Mouse (Mus musculus): ENCODE measurements around the gene Rev1.
"Not testable (repeated sequence)": the region's sequence is repeated elsewhere in the genome, so short reads cannot be mapped to it uniquely, and the experiment has no call there.

Gene Rev1

GRCm38 (mm10) chr1:38067276-38067675 lies 62.3 kb downstream of the Rev1 start:
- no peak for DNase-seq (ENCODE audit: low read depth, low spot score)

DNA sequence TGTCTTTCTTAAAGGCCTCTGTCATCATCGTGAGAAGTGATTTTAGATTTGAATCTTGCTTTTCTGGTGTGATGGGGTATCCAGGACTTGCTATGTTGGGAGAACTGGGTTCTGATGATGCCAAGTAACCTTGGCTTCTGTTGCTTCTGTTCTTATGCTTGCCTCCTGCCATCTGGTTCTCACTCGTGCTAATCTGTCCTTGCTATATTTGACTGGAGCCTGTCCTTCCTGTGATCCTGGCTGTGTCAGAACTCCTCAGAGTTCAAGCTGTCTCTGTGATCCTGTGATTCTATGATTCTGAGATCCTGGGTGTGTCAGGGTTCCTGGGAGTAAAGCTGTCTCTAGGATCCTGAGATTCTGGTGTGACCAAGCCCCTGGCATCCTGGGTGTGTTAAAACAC lies 67.4 kb downstream of the Rev1 start:
- DNase-seq (ENCODE audit: low read depth, low spot score) = not testable (repeated sequence)

DNA sequence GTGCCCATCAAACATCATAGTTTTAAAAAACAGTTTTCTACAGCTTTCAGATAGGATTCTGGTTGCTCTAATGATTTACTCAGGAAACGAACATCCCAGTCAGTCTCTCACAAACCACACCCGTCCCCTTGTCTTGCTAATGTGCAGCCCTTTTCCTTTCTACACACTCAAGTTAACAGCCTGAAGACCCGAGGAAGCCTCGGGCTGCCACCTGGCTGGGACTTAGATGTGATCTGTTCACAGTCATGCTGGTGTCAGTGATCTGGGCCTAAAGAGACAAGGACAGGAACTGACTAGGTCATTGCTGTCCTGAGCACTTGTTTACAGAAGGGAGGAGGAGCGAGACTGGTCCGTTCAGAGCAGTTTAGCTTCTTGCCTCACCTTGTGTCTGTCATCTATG lies 71.2 kb downstream of the Rev1 start:
- no peak for DNase-seq (ENCODE audit: low read depth, low spot score)

GRCm38 (mm10) chr1:38055176-38055575 lies 74.4 kb downstream of the Rev1 start:
- no peak for DNase-seq (ENCODE audit: low read depth, low spot score)

GRCm38 (mm10) chr1:38049562-38049961 lies 80.0 kb downstream of the Rev1 start:
- no peak for DNase-seq (ENCODE audit: low read depth, low spot score)

DNA sequence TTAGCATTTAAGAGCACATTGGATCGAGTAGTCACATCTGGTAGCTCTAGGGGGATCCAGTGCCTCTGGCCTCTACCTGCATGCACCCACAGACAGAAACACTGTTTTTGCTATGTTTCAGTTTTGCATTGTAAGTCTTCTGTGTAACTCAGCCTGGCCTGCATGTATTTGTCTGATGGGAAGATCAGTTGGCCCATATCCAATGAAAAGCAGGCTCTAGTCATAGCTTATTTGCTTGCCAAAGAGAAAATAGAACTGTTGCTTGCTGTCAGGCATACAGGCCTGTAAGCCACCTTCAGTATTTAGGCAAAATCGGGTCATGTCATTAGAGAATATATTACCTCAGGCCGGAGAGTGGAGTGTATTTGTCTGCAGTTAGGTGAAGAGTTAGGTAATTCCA lies 81.5 kb downstream of the Rev1 start:
- DNase-seq (ENCODE audit: low read depth, low spot score) = no peak

- no peak for DNase-seq (ENCODE audit: low read depth, low spot score)
These were observed 90.7 kb downstream of the Rev1 start for GRCm38 (mm10) chr1:38038898-38039297.

- no peak for DNase-seq (ENCODE audit: low read depth, low spot score)
These were observed 92.2 kb downstream of the Rev1 start for GRCm38 (mm10) chr1:38037375-38037774.

GRCm38 (mm10) chr1:38035521-38035920 lies 94.1 kb downstream of the Rev1 start:
- no peak for DNase-seq (ENCODE audit: low read depth, low spot score)

- no peak for DNase-seq (ENCODE audit: low read depth, low spot score)
These were observed 98.2 kb downstream of the Rev1 start for GRCm38 (mm10) chr1:38031391-38031790.

DNA sequence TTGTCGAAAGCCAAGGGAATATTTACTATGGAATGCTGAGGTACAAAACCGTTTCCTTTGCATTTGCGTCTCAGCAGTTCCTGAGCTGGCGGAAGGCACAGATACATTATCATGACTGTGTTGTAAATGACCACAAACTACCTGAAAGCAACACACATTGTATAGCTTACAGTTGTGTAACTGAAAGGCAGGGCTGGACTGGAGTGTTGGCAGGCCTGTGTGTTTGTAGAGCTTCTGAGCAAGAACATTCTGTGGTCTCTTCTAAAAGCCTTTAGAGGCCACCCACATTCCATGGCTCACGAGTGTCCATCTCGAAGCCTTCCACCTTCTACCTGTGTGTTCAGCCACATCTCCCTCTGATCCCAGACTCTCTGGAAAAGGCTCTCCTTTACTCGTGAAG lies 102.3 kb downstream of the Rev1 start:
- no peak for DNase-seq (ENCODE audit: low read depth, low spot score)

DNA sequence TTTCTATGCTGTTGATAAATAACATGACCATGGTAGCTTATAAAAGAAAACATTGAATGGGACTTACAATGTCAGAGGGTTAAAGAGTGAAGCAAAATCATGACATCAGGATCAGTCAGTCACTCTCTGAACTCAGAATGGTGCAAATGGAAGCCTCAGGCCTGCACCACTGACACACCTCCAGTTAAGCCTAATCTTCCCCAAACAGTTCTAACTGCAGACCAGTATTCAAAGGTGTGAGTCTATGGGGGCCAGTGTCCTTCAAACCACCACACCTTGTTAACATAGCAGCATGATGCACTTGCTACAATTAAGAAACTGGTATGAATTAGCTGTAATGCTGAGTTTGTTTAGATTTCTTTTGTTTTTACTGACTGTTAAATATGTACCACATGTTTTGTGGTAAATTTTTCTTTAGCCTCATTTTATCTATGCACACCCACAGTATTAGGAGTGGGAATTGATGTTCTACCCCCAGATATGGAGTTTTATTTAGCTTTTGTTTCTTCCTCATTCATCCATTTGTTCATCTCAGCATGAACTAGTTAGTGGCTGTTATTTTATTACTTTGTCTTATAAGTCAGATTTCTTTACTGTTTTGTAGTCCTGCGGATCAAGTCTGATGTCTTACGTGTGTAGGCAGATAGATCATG lies 114.9 kb downstream of the Rev1 start:
- DNase-seq (ENCODE audit: low read depth, low spot score) = no peak

GRCm38 (mm10) chr1:38012509-38012908 lies 117.1 kb downstream of the Rev1 start:
- no peak for DNase-seq (ENCODE audit: low read depth, low spot score)

DNA sequence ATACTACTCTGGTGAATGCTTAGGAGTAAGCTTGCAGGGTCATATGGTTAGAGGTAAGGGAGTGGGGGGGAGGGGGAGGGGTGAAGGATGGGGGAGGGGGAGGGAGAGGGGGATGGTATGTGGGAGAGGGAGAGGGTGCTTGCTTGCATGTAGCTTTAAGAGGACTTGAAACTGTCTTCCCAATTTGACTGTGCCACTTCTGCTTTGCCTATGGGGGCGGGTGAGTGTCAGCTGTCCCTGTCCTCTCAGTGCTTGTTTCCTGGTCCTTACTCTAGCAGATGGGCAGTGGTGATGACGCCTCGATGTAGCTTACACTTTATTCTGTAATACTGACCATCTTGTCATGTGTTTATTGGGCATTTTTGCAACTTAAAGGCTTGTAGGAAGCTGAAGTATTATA lies 117.5 kb downstream of the Rev1 start:
- no peak for DNase-seq (ENCODE audit: low read depth, low spot score)

GRCm38 (mm10) chr1:38011647-38012046 lies 118.0 kb downstream of the Rev1 start:
- DNase-seq (ENCODE audit: low read depth, low spot score) = no peak

- DNase-seq (ENCODE audit: low read depth, low spot score) = no peak
These were observed 122.9 kb downstream of the Rev1 start for GRCm38 (mm10) chr1:38006741-38007140.

GRCm38 (mm10) chr1:38003046-38003445 lies 126.6 kb downstream of the Rev1 start:
- no peak for DNase-seq (ENCODE audit: low read depth, low spot score)

All from retina, postnatal 7 days (tissue).